Mouse (Mus musculus): ENCODE data around the gene Gm28374. TPM values are rescaled to one million over a fixed set of nuclear protein-coding genes. Genes with fewer than 3 reads are reported as not detected.

Gm28374 gene
- total RNA-seq, 4 experiments from 2014 or later, result 2.3 TPM; not detected in 3

DNA sequence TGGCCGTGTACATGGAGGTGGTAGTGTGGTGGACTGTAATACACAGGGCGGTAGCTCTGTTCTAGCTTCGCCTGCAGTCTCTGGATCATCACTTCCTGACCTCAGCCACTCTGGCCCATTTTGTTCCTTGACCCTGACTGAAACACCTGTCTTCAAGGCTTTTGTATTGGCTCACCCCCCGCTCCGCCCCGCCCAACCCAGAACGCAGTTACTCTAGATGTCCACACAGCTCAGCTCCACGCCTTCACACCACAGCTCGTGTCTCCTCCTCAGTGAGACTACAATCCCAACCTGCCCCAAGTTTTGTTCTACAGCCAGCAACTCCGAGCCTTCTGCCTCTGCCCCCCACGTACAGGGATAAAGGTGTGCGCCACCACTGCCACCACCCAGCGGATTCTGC lies 6.8 kb upstream of the Gm28374 start:
- DNase-seq (ENCODE audit: low spot score in 2 of 2), result no peak

DNA sequence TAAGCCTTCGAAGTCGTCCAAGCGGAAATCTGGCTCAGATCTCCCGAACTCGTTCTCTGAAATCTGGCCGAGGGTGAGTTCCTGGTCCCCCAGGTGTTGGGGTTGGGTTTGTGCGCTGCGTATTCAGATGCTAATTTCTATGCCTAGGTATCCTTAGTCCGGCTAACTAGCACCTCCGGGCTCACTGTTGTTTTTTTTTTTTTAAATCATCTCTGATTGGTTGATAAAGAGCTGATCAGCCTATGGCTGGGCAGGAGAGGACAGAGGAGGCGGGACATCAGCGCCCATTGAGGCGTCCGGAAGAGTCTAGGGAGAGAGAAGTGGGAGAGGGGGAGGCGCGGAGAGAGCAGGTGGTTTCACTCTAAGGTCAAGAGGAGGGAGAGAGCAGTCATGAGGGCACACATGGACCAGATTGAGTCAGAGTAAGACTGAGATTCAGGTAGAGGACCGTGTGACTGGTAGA lies 3.4 kb upstream of the Gm28374 start:
- DNase-seq (ENCODE audit: low spot score in 2 of 2), result no peak

DNA sequence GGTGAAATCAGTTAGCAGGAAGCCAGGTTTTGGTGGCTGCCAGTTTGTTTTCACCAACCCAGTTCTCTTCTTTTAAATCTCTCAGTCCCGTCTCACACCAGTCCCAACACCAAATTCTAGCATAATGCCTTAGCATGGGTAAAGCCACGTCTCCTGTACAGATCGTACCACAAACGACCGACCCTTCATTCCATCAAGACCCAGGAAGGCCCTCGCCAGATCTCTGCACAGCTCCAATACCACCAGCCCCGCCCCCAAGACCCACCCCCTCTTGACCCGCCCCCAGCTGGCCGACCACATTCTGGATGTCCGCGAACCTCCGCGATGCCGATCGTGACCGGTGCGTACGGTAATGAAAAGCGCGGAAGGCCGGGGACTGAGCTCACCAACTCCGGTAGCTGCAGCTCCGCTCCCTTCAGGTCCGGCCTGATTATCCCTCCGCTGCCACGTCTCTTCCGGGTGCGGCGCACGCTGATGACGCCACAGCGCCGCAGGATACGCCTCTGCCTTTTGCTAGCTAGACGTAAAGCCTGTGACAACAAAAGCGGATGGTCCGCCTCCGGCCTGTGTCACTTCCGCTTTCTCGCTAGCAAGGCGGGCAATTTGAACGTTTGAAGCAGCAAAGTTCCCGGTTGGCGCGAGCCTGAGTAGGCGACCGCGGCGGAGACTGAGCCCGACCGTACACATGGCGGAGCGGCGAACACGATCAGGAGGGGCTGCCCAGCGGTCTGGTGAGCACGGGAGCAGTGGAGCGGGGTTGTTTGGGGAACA lies 2.6 kb upstream of the Gm28374 start, which contains the start of the genes Zfpl1 and Cdca5:
TSS of gene Zfpl1 (minus strand) at position 479 of the 771 bp plus-strand sequence.
TSS of gene Cdca5 (plus strand) at position 506 of the 771 bp plus-strand sequence.
- peak; percentile 96 to 97 for DNase-seq (ENCODE audit: low spot score in 2 of 2)

DNA sequence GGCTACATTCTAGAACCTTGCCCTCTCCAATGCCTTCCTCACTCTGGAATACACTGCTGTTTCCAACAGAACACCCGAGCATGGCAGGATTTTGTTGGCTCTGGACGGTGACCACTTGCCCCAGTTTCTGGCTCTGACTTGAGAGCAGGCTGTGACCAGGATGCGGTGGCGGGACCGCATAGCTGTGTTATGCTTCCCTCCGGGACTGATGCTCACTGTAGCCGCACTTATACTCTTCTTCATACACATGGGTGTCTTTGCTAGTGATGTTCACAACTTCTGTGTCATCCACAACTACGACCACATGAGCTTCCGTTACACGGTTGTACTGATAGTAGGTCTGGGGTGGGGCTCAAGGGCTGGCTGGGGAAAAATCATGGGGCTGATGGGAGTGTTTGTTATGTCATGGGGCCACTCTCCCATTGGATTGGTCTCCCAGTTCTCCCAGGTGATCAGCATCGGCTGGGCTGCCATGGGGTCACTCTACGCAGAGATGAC lies 2.0 kb downstream of the Gm28374 start, which contains the start of gene Tmem262:
TSS of gene Tmem262 (plus strand) at position 51 of the 498 bp plus-strand sequence.
- DNase-seq (ENCODE audit: low spot score in 2 of 2), result no peak

DNA sequence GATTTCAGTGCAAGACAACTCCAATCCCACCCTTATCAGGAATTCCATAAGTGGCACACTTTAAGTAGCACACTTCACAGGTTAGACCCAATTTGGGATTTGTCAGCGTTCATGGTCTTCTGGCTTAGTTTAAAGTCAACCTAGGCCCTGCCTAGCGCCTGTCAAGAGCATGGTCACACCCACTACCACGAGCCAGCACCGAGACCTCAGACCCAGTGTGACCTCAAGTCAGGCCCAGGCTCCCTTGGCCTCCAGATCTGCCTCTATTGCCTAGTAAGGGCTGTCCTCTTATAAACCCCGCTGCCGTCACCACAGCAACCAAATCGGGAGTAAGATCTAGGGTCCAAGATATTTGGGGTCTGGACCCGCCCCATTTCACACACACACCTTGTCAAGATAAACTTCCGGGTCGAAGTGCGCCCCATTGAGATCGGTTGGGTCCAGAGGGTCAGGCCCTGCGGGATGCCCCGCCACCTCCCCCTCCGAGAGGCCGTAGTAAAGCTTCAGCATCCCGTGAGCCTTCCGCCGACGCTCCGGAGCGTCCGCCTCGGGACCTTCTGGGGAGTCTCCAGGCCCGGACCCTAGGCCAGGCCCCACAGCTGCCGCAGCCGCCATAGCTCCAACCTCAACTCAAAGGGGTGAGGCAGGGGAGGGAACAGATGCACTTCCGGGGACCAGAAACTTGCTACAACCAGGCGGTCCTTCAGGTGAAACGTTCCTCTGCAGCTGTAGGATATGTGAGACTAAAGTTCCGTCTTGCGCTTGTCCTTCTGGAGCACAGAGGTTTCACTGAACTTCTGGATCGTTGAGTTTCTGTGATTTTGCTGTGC lies 5.3 kb downstream of the Gm28374 start, which contains the start of gene Vps51:
TSS of gene Vps51 (minus strand) at position 668 of the 830 bp plus-strand sequence.
- peak; percentile 78 to 88 for DNase-seq (ENCODE audit: low spot score in 2 of 2)

DNA sequence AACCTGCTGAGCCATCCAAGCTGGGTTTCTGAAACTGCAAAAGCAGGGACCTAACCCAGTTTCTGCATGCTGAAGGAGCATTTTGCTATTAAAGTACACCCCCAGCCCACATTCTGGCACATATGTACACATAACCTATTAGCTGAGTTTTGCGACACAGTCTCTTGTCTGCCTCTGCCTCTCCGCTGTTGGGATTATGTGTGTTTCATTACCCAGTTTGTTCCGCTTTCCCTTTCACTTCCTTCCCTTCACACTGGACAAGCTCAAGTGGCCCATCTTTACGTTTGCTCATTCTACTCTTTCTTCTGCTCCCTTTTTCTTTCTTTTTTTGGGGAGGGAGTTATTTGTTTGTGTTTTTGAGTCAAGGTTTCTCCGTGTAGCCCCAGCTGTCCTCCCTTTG lies 8.2 kb downstream of the Gm28374 start:
- DNase-seq (ENCODE audit: low spot score in 2 of 2), result no peak

DNA sequence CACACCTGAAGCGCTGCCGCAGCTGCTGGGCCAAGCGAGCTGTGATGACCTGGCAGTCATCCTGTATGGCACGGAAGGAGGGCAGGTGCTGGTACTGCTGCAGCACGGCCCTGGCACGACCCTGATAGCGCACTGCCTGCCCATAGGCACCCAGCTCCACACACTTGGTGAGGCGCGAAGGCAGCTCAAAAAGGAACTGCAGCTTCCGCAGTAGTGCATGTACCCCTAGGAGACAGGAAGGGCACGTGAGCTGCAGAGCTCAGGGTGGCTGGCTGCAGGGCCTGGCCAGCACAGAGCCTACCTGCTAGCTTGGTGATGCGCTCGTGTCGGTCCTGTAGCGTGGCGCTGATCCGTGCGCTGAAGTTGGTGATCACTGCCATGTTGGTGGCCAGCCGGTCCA lies 10.8 kb downstream of the Gm28374 start:
- no peak for DNase-seq (ENCODE audit: low spot score in 2 of 2)

DNA sequence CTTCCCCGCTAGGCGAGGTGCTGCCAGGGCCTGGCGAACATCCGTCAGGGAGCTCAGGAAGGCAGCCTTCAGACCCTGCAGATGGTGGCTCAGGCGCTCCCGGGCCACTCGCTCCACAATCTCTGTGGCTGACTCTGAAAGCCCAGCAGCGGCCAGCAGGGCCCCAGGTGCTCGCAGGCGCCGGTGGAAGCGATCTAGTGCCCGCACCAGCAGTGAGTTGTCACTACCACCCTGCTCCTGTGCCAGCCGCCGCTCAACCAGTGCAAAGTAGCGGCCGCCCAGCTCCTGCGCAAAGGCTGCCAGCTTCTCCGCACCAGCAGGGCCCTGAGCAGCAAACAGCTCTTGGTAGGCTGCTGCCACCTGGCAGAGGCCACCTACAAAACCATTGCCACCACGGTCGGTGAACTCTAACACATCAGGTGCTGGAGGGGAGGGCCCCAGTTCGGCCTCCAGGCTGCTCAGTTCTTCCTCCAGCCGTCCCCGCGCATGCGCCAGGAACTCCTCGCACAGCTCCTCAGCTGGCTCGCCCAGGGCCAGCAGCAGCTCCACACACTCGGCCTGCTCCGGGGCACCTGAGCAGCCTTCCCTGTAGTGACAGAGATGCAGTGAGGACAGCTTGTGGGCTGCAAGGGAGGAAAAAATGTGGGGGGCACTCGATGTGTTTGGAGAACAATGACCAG lies 11.3 kb downstream of the Gm28374 start:
- no peak for DNase-seq (ENCODE audit: low spot score in 2 of 2)

DNA sequence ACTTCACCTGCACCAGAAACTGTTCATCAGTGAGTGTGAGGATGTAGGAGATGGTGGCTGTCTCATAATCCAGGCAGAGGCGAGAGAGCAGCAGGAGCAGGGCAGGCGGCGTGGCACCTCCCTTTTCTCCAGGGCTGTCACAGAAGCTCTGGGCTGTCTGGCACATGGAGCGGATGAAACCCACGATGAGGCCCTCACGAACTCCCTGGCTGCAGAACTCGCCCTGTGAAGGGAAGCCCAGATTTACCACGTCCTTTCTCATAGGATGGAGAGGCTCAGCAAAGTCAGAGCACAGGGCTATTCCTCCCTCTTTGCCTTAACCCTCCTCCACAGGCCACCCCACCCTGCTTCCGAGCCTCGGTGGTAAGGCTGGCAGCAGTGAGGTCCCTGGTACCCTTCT lies 12.2 kb downstream of the Gm28374 start:
- DNase-seq (ENCODE audit: low spot score in 2 of 2), result no peak

DNA sequence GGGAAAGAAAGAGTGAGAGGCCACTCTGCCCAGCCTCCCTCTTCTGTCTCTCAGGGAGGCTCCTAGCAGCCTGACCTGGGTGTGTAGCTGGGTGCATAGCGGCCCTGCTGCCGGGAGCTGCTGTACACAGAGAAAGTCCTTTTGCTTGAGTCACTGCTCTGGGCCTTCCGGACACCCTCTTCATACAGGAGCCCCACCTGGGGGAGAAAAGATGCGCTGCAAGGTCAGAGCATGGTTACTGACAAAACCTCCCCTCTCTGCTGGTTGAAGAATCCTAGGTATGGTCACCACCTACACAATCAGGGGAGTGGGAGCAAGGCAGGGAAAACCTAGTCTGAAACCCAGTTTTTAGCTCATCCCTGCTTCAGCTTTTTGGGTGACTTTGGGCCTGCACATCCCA lies 13.1 kb downstream of the Gm28374 start:
- no peak for DNase-seq (ENCODE audit: low spot score in 2 of 2)

DNA sequence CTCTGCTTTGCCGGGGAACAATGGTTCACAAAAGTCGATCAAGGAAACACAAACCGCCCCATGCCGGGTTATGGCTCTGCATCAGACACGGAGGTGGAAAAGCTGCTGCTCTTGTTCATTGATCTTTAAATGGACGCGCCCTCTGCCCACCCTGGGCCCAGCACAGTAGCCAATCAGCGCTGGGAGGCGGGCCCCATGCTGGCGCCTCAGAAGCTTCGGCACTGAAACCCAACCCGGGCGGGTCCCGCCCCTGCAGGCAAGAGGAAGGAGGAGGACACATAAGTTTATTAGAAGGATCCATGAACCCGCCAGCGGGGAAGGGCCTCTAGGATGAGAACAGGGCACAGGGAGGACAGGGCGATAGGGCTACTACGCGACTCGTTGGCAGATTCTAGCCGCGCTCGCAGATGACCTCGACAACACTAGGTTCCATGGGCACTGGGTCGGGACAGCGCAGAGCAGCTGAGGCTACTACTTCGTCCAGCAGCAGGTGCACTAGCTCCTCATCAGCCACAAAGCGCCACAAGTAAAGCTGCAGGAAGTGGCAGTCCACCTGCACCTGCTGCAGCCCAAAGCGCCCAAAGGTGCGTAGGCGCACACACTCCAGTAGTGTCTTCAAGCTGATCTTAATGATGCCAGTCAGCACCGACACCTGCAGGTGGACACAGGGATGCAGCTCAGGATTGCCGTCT lies 14.2 kb downstream of the Gm28374 start, which contains the start of gene Tm7sf2:
TSS of gene Tm7sf2 (minus strand) at position 650 of the 692 bp plus-strand sequence.
- peak; percentile 80 to 85 for DNase-seq (ENCODE audit: low spot score in 2 of 2)

DNA sequence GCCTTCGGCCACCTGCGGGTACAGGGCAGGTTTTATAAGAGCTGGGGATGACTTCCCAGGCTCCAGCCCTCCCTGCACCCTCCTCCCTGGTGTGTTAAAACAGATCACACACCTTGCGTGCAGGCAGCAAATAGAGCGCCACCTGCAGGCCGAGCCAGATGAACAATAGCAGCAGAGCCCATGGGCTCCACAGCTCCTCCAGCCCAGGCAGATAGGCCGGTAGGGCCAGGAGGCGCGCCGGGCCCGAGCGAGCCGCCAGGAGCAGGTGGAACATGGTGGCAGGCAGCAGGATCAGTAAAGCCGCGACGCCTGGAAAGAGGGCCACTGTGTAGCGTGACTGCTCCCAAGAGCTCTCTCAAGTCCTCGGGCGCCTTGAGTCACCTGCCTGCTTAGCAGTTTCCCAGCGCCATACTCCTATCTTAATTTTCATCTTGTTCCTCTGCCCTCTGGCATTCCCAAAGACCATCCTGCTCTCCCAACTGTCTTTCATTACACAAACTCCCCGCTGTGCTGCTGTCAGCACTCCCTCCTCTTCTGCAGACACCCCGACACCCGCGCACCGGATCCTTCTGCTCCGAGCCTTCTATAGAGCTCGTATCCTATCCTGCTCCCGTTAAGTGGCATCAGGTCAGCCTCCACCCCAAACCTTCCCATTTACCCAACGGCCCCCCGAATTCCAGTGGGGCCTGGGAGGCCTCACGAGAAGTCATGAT lies 14.9 kb downstream of the Gm28374 start:
- DNase-seq (ENCODE audit: low spot score in 2 of 2), result peak; percentile 79 to 85

DNA sequence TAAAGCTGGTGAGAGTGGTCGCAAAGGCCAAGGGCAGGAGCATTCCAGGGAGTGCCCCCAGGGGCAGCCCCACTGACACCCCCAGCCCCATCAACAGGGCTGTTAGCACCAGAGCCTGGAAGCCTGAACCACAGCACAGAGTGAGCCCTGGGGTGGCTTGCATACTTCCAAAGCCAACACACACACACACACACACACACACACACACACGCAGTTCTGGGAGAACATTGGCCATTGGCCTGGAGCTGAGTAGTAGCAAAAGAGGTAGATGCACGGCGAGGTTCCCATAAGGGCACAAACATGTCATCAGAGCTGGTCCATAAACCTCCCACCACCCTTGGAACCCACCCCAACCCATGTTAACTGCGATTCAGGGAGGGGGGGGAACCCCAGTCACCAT lies 15.5 kb downstream of the Gm28374 start:
- no peak for DNase-seq (ENCODE audit: low spot score in 2 of 2)

DNA sequence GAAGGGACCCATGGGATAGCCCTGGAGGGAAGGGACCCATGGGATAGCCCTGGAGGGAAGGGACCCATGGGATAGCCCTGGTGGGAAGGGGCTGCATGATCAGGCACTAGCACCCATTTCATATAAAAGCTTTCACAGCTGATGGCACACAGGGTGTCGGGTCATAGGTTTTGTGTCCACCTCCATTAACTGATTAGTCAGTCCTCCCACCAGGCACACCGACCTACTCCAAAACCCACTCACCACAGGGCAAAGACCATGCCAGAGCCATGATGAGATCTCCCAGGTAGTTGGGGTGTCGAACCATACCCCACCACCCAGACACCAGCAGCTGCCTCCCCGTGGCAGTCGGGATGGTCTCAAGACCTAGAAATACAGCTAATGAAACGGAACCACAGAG lies 19.0 kb downstream of the Gm28374 start:
- DNase-seq (ENCODE audit: low spot score in 2 of 2), result no peak

DNA sequence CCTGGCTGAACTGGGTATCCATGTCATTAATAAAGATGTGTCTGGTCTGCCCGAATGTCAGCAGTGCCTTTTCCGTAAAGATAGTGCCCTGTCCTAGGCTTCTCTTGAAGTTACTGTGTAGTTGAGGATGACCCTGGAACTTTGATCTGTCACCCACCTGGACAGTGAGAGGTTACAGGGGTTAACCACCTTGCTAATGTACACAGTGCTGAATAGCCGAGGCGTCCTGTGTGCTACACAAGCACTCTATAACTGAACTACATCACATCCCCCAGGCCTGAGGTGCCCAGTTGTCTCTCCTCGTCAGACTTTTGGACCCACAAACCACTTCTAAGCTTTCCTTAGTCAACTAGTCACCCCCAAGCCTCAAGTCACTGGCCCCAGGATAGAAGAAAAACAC lies 19.6 kb downstream of the Gm28374 start:
- DNase-seq (ENCODE audit: low spot score in 2 of 2), result no peak

DNA sequence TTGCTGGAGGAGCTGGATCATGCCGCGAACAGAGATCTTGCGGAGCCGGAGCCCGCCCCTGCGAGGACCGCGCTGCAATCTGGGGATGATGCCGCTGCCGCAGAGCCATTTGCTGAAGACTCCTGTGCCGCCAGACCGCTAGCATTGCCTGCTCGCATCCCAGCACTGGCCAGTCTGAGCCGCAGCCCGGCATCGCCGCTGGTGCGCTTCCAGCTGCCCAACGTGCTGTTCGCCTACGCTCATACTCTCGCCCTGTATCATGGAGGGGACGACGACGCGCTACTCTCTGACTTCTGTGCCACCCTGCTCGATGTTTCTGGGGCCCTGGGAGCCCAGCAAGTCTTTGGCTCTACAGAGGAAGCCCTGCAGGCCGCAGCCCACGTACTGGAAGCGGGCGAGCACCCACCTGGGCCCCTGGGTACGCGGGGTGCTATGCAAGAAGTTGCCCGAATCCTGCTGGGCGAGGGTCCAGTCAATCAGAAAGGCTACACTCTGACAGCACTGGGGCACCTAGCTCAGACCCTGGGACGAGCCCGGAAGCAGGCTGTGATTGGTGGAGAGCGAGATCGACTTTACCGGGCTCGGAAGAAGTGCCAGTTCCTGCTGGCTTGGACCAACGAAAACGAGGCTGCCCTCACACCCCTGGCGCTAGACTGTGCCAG lies 20.3 kb downstream of the Gm28374 start:
- no peak for DNase-seq (ENCODE audit: low spot score in 2 of 2)

DNA sequence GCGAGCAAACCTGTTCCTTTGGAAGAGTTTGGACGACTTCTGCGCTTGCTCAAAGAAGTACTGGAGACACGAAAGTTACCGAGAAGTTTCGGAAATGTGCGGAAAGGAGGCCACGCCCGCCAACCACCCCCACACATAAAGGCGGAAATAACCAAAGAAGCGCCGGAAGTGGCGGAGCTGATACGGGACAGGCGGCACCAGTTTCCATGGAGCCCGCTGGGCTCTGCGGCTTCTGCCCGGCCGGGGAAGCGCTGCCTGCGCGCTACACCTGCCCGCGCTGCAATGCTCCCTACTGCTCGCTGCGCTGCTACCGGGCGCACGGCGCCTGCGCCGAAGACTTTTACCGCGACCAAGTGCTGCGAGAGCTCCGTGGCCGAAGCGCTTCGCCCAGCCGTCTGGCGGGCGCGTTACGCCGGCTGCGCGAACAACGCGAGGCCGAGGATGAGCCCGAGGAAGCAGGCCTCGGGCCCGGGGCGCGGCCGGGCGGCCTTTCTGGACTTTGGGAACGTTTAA lies 21.0 kb downstream of the Gm28374 start, which contains the start of gene Znhit2:
TSS of gene Znhit2 (plus strand) at position 172 of the 513 bp plus-strand sequence.
- DNase-seq (ENCODE audit: low spot score in 2 of 2), result peak; percentile 93

DNA sequence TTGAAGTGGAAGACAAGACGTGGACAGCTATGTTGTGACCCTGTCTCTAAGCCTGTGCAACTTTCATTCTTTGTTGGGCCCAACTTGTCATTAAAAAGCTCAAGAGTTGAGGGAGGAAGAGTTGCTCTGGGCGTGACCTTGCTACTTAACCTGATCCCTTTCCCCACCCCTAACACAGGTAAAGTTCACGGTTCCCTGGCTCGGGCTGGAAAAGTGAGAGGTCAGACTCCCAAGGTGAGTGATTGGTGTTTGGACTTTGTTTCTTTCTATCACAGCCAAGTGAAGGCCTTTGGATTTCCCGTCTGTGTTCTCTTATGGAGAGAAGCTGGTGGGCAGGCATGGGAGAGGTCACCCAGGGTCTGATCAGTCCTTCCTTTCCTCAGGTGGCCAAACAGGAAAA lies 23.1 kb downstream of the Gm28374 start:
- DNase-seq (ENCODE audit: low spot score in 2 of 2), result no peak

DNA sequence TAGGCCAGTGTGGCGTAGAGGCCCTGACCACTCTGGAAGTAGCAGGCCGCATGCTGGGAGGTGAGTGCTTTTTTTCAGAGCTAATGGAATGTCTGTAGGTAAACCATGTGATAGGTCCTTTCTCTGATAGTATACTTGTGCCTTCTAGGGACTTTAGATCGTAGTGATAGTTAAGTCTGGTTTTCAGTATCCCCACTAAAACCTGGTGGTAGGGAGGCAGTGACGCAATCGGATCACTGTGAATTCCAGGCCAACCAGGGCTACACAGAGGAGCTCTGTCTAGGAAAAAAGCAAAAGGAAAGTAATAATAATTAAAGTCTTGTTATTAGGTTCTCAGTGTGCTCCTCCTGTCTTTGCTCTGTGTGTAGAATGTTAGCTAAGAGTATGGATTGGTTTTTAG lies 23.5 kb downstream of the Gm28374 start:
- DNase-seq (ENCODE audit: low spot score in 2 of 2), result no peak
